Mouse (Mus musculus): ENCODE data around the gene Evpl. TPM values are rescaled to one million over a fixed set of nuclear protein-coding genes. Genes with fewer than 3 reads are reported as not detected.

Gene Evpl
- total RNA-seq, 2 experiments from 2014 or later, result 1.2 to 1.3 TPM

DNA sequence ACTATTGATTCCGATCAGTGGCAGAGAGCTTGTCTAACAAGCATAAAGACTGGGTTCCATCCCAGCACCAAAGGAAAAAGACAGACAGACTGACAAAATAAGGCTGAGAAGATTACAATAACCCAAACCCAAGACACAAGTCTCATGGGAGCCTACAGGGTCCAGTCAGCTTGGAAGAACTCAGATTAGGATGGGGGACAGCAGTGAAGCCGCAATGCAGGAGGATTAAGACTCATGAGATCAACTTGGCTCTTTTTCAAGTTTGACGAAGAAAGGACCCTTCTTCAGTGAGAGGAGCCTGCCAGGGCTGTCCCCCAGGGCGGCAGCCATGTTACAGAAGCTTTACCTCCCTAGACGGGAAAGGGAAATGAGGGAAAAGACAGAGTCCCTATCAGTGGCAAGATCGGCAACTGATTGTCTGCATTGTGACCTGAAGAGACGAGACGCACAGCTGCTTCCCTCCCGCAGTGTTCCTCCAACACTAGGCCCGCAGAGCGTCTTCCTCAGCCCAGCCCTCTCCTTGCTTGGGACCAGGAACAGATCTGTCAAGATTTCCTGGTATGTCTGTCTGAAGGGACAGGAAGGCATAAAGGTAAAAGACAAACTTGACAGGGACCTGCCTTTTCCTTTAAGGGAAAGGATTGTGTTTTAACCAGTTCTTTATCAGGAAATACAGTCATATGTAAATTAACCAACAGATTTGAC, 50.5 kb downstream of the Evpl start:
- intact Hi-C loops (cut with DNase I), result no loop called here
- no peak for DNase-seq (ENCODE audit: low spot score in 2 of 2)

DNA sequence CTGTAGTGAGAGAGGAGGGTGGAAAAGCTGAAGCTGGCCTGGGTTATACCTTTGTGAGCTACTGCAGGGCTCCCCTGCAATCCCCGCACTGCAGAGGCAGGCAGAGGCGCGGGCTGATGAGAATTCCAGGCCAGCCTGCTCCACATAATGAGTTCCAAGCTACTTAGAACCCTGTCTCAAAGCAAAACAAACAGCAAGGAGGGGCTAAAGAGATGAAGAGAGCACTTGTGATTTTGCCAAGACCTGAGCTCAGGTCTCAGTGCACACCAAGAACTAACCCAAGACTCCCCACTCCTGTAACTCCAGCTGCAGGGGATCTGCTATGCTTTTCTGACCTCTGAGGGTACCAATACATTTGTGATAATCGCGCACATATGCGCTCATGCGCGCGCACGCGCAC, 51.5 kb downstream of the Evpl start:
- intact Hi-C loops (cut with DNase I), result no loop called here
- no peak for DNase-seq (ENCODE audit: low spot score in 2 of 2)

GRCm38 (mm10) chr11:116185836-116186235, 52.0 kb downstream of the Evpl start:
- intact Hi-C loops (cut with DNase I), result no loop called here
- DNase-seq (ENCODE audit: low spot score in 2 of 2), result no peak

DNA sequence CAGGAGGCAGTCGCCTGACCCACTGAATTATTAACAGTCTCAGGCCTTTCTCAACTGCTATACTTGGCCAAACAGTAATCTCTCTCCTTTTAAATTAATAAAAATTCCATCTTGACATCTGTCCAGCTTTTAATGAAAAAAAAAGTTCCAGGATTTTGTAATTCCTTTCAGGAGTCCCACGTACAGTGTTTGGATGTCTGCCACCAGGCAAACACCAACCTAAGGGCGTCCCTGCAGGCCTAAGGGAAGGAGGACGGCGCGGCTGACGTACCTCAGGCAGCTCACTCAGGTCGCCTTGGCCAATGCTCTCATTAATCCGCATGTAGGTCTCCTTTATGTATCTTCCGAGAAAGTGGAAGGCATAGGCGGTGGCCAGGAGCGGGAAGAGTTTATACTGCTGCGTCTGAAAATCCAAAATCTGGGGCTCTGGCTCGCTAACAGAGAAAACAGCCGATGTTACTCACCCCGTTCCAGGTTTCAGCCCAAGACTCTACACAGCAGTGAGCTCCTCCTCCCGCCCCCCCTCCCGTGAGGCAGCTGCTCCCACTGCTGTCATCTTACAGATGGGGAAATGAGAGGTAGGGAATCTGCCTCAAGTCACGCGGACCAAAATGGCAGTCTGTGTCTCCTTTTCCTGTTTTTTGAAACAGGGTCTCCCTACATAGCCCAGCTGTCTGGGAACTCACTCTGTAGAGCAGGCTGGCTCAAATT, 59.3 kb downstream of the Evpl start:
- intact Hi-C loops (cut with DNase I), result no loop called here
- DNase-seq (ENCODE audit: low spot score in 2 of 2), result no peak

- no peak for DNase-seq (ENCODE audit: low spot score in 2 of 2)
Measured at GRCm38 (mm10) chr11:116176010-116176409, 61.9 kb downstream of the Evpl start.

GRCm38 (mm10) chr11:116174775-116175448, 63.0 kb downstream of the Evpl start:
- intact Hi-C loops (cut with DNase I), result no loop called here
- no peak for DNase-seq (ENCODE audit: low spot score in 2 of 2)

More at GRCm38 (mm10) chr11:116176010-116176409, 61.9 kb downstream of the Evpl start:
- intact Hi-C loops (cut with DNase I), result no loop called here

GRCm38 (mm10) chr11:116171959-116172358, 65.9 kb downstream of the Evpl start:
- intact Hi-C loops (cut with DNase I), result no loop called here
- no peak for DNase-seq (ENCODE audit: low spot score in 2 of 2)

Other genes with a start within 250 kb of the Evpl start
- 10 to 100 TPM; 15.8 to 18.6 TPM for gene Galk1, start 225.4 kb downstream of the Evpl start, total RNA-seq (2021)
- gene H3f3b, start 210.1 kb downstream of the Evpl start, total RNA-seq (2021), result 100 to 1,000 TPM; 253 to 254 TPM
- gene Unk, start 207.8 kb downstream of the Evpl start, total RNA-seq (2021), result 10 to 100 TPM; 18.9 to 27.0 TPM
- 1 to 10 TPM in 1 of 2 experiments, under 1 TPM in 1; 0.93 to 1.0 TPM for gene Unc13d, start 160.1 kb downstream of the Evpl start, total RNA-seq (2021)
- 100 to 1,000 TPM; 388 to 420 TPM for gene Wbp2, start 151.1 kb downstream of the Evpl start, total RNA-seq (2021)
- 1 to 10 TPM; 7.0 to 9.6 TPM for gene Trim47, start 110.9 kb downstream of the Evpl start, total RNA-seq (2021)
- 1 to 10 TPM; 7.2 to 8.4 TPM for gene Trim65, start 106.9 kb downstream of the Evpl start, total RNA-seq (2021)
- 10 to 100 TPM; 58.3 to 62.1 TPM for gene Mrpl38, start 99.2 kb downstream of the Evpl start, total RNA-seq (2021)
- 10 to 100 TPM; 65.5 to 98.0 TPM for gene Fbf1, start 69.9 kb downstream of the Evpl start, total RNA-seq (2021)
- gene Ten1, start 39.2 kb downstream of the Evpl start, total RNA-seq (2021), result 10 to 100 TPM; 41.3 to 41.6 TPM
- 100 to 1,000 TPM; 115 to 118 TPM for gene Acox1, start 39.0 kb downstream of the Evpl start, total RNA-seq (2021)
- 10 to 100 TPM; 66.6 to 70.6 TPM for gene Srp68, start 36.1 kb upstream of the Evpl start, total RNA-seq (2021)
- gene Galr2, start 42.9 kb upstream of the Evpl start, total RNA-seq (2021), result not detected
- gene Exoc7, start 69.2 kb upstream of the Evpl start, total RNA-seq (2021), result 100 to 1,000 TPM in 1 of 2 experiments, 10 to 100 TPM in 1; 93.0 to 100 TPM
- gene Foxj1, start 97.3 kb upstream of the Evpl start, total RNA-seq (2021), result 1 to 10 TPM; 5.0 to 5.2 TPM
- 100 to 1,000 TPM; 266 to 286 TPM for gene Rnf157, start 175.0 kb upstream of the Evpl start, total RNA-seq (2021)
- gene Ubald2, start 196.0 kb upstream of the Evpl start, total RNA-seq (2021), result 10 to 100 TPM; 27.5 to 31.8 TPM
- gene Qrich2, start 228.2 kb upstream of the Evpl start, total RNA-seq (2021), result not detected

Measured in left cerebral cortex, postnatal 36 days (tissue).